Mouse (Mus musculus) forebrain, embryonic 15.5 days (tissue): ENCODE data around the gene Olfr750. TPM values are rescaled to one million over a fixed set of nuclear protein-coding genes. Genes with fewer than 3 reads are reported as not detected.

ENCODE experiments used
- polyA plus RNA-seq: library from polyadenylated mRNA; unstranded; fragments of >200 nt; fragmentation: Nextera tagmentation; extraction: Ambion mirVana; gene quantifications from 2 replicates; pipeline ENCODE4 v1.2.1, GENCODE M21; 2015

Olfr750 gene
- polyA plus RNA-seq, 1 experiment from 2014 or later = not detected

Other genes with a start within 250 kb of the Olfr750 start
- gene Tep1, start 203.9 kb downstream of the Olfr750 start, polyA plus RNA-seq = 1.6 and 1.7 TPM in 2 replicates
- 0.18 and 0.27 TPM in 2 replicates for gene Klhl33, start 176.9 kb downstream of the Olfr750 start, polyA plus RNA-seq
- 145 and 150 TPM in 2 replicates for gene Osgep, start 149.5 kb downstream of the Olfr750 start, polyA plus RNA-seq
- gene Apex1, start 149.5 kb downstream of the Olfr750 start, polyA plus RNA-seq = 286 and 308 TPM in 2 replicates
- gene Pip4p1, start 143.6 kb downstream of the Olfr750 start, polyA plus RNA-seq = 95.1 and 95.3 TPM in 2 replicates
- gene Pnp, start 143.4 kb downstream of the Olfr750 start, polyA plus RNA-seq = 17.0 and 19.8 TPM in 2 replicates
- not detected in 2 replicates for gene Gm49342, start 129.9 kb downstream of the Olfr750 start, polyA plus RNA-seq
- gene Pnp2, start 118.4 kb downstream of the Olfr750 start, polyA plus RNA-seq = 0.17 and 0.20 TPM in 2 replicates
- gene Rnase10, start 66.7 kb downstream of the Olfr750 start, polyA plus RNA-seq = not detected in 2 replicates
- gene Rnase9, start 32.6 kb downstream of the Olfr750 start, polyA plus RNA-seq = not detected in 2 replicates
- gene Rnase11, start 24.3 kb downstream of the Olfr750 start, polyA plus RNA-seq = not detected in 2 replicates
- not detected in 2 replicates for gene Rnase12, start 16.8 kb downstream of the Olfr750 start, polyA plus RNA-seq
- 8.9 and 10.0 TPM in 2 replicates for gene Rnase4, start 16.6 kb upstream of the Olfr750 start, polyA plus RNA-seq
- gene Ang, start 16.7 kb upstream of the Olfr750 start, polyA plus RNA-seq = 2.6 and 3.8 TPM in 2 replicates
- not detected in 2 replicates for gene Eddm3b, start 40.0 kb upstream of the Olfr750 start, polyA plus RNA-seq
- gene Rnase6, start 49.5 kb upstream of the Olfr750 start, polyA plus RNA-seq = 0.36 and 0.40 TPM in 2 replicates
- 0.23 and 0.26 TPM in 2 replicates for gene Rnase1, start 72.3 kb upstream of the Olfr750 start, polyA plus RNA-seq
- not detected in 2 replicates for gene Rnase2b, start 87.8 kb upstream of the Olfr750 start, polyA plus RNA-seq
- not detected in 2 replicates for gene Ang2, start 124.7 kb upstream of the Olfr750 start, polyA plus RNA-seq
- gene Ear14, start 129.0 kb upstream of the Olfr750 start, polyA plus RNA-seq = not detected in 2 replicates
- not detected in 2 replicates for gene Rnase2a, start 181.7 kb upstream of the Olfr750 start, polyA plus RNA-seq